Mouse (Mus musculus) spleen, postnatal 4 days (tissue): Measurements from ENCODE around the gene Gm12216.

Experiments used
- DNase-seq, 2 experiments: peaks; one replicate each; pipeline ENCODE4 v3.0.0; 2022; ENCODE audit warnings: low spot score in 2 of 2

The Gm12216 gene

GRCm38 (mm10) chr11:53796409-53797151 lies 62.5 kb downstream of the Gm12216 start:
- no peak for DNase-seq

GRCm38 (mm10) chr11:53795813-53796212 lies 63.2 kb downstream of the Gm12216 start:
- no peak for DNase-seq

- peak; percentile 60 to 73 for DNase-seq
Measured at GRCm38 (mm10) chr11:53794671-53795557, 64.1 kb downstream of the Gm12216 start.

DNA sequence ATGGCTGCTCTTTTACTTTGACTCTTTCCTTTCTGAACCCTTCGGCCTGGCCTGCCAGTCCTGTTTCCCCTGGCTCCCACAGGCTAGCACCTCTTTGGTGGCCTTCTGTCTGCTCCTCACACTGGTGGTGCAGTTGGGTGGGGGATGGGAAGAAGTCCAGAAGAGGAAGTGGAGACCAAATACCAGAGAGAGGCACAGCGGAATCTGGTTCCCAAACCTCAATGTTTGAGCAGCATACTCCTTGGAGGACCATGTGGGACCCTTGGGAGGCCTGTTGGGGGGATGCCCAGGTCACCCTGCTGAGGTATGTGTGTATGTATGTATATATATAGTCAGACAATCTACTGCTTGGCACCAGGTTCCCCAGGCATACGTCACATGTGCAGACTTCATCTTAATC lies 65.0 kb downstream of the Gm12216 start:
- peak; percentile 52 to 76 for DNase-seq

DNA sequence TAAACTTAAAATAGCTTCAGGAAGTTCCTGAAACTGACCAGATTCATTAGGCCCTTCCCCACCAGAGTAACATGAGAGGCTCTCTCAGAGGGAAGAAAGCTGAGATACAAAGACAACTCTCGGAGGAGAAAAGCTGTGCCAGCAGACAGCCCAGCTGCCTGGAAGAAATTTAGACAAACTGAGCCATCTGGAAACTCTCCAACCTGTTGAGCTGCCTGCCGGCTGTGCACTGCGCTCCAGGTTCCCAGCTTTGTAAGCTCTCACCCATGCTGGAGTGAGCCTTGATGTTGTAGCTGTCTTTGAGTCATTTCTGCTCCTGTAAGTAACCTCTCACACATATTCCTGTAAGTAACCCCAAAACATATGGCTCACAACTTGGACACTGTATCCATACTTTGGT lies 66.1 kb downstream of the Gm12216 start:
- no peak for DNase-seq

- no peak for DNase-seq
Measured at GRCm38 (mm10) chr11:53789277-53789676, 69.8 kb downstream of the Gm12216 start.

GRCm38 (mm10) chr11:53788196-53788595 lies 70.9 kb downstream of the Gm12216 start:
- DNase-seq, result no peak

DNA sequence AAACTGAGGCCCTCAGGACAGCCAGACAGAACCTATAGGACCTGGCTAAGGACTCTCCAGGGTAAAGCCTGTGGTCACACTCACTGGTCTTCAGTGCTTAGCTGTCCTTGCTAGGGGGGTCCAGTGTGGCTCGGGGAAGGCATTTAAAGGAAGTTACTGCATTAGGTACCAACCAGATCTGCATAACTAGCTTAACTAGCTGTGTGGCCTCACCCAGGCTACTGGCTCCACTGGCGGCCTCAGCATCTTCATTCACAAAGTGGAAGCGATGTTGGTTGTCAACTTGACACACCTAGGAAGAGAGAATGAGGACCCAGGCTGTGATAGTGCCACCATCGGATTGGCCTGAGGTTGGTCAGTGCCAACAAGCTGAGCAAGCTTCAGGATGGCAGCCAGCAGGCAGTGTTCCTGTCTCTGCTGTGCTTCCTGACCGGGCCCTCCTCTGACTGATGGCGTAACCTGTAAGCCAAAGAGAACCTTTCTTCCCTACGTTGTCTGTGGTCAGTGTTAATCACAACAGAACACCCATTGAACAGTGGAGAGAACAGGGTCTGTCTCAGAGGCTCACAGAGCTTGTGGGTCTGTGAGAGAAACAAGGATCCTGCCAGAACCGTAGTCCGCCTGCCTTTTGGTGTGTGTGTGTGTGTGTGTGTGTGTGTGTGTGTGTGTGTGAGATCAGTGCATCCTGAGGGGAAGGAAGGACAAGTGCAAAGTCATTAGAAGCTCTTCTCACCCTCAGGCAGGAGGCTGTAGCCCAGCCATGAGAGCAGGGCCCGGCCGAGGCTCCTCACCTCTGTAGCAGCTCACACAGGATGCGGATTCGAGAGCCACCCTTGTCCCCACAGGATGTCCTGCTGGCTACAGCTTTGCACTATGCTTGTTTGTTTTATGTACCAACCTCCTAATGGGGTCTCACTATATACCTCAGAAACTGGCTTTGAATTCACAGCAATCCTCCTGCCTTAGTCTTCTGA lies 72.7 kb downstream of the Gm12216 start:
- no peak for DNase-seq

GRCm38 (mm10) chr11:53785311-53785936 lies 73.6 kb downstream of the Gm12216 start:
- no peak for DNase-seq

DNA sequence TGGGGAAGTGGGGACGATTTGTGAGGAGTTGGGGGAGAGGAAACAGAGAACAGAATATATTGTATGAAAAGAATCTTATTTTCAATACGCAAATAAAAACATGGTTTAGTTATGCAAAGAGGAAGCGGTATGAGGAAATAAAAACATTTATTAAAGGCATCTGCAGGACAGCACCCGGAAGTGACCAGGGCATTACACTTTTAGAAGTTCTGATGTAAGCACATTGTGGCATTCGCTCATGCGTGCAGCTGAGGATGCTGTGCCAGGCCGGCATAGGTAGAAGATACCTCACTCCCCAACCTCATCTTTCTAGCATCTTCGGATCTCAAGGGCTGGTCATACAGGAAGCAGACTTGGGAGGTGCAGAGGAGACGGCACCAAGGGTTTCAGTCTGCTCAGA lies 75.8 kb downstream of the Gm12216 start:
- DNase-seq, result no peak

DNA sequence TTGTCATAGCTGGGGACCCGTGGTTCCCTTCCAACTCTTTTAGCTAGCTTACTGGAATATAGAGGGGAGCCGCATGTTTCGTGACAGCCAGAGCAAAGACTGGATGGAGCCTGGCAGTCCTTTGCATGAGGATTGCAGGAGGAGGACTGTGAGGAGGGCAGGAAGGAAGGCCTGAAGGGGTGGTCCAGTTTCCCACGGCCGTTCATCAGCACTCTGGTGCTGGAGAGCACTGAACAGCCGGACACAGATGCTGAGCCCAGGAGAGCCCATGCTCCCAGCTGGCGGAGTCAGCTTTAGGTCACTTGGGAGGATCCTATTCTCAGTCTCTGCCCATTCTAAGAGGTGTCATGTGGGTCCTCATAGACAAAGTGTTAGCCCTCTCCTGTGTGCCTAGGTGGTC lies 77.1 kb downstream of the Gm12216 start:
- DNase-seq, result no peak

- no peak for DNase-seq
Measured at GRCm38 (mm10) chr11:53781201-53781775, 77.8 kb downstream of the Gm12216 start.

GRCm38 (mm10) chr11:53780262-53780661 lies 78.8 kb downstream of the Gm12216 start:
- DNase-seq, result no peak

DNA sequence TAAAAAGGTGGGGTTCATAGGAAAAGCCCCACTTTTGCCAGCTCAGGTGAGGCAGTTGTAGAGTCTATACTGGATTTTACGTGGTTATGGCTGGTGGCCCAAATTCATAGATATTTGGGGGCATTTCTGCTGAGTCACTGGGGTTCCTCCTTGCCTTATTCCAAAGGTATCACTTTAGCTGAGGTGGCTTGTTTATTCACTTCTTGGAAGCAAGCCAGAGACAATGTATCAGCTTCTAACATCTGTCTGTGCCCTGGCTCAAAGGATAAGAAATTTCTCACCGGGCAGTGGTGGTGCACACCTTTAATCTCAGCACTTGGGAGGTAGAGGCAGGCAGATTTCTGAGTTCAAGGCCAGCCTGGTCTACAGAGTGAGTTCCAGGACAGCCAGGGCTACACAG lies 79.2 kb downstream of the Gm12216 start:
- no peak for DNase-seq

- no peak for DNase-seq
Measured at GRCm38 (mm10) chr11:53778455-53778854, 80.6 kb downstream of the Gm12216 start.

- no peak for DNase-seq
Measured at GRCm38 (mm10) chr11:53777736-53778135, 81.3 kb downstream of the Gm12216 start.

GRCm38 (mm10) chr11:53774659-53775255 lies 84.3 kb downstream of the Gm12216 start:
- DNase-seq, result no peak

GRCm38 (mm10) chr11:53773641-53774360 lies 85.3 kb downstream of the Gm12216 start:
- DNase-seq, result no peak

GRCm38 (mm10) chr11:53773087-53773486 lies 86.0 kb downstream of the Gm12216 start, which contains the start of gene Gm17334:
Gene Gm17334 (minus strand): TSS chr11:53773187.
- no peak for DNase-seq

GRCm38 (mm10) chr11:53772536-53772935 lies 86.5 kb downstream of the Gm12216 start:
- DNase-seq, result no peak
